Mouse (Mus musculus) brain, embryonic 14.5 days (tissue): Measurements from ENCODE around the gene Chek2.

Experiments used
- CTCF ChIP-seq: fragments of 200-500 bp; IDR thresholded peaks from 2 replicates; pipeline ENCODE4 v1.5.1; 2012; ENCODE audit warnings: inconsistent platforms, mild to moderate bottlenecking, moderate library complexity, borderline replicate concordance; ENCODE audit not compliant: insufficient read depth, insufficient read length; ENCODE audit errors: extremely low read depth
- POLR2A ChIP-seq: fragments of 200-500 bp; IDR thresholded peaks from 2 replicates; pipeline ENCODE4 v1.6.1; 2012; ENCODE audit warnings: mild to moderate bottlenecking, inconsistent platforms, borderline replicate concordance; ENCODE audit not compliant: poor library complexity, insufficient read depth, insufficient read length, severe bottlenecking; ENCODE audit errors: extremely low read depth

DNA sequence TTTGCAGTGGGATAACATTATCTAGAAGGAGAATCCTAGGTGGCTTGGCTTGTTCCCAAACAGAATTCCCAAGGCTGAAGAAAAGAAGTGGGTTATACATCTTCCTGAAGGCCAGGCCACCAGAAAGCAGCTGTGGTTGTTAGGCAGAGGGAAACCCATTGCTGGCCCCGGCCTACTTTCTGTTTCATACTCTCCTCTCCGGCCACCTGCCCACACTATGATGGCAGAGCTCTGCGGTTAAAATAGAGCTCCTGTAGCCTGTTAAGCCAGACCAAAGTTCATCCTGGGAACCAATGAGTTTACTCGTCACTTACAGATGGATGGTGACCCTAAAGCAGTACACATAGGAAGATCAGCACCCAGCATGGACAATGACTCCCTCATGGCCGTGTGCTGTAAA, 12.2 kb upstream of the Chek2 start:
- TF ChIP-seq CTCF (no peak), POLR2A (no peak)
